Mouse (Mus musculus) ES-Bruce4 (cell line): ENCODE data around the gene Gpr157.

ENCODE experiments used
- CTCF ChIP-seq: IDR thresholded peaks from one replicate; pipeline ENCODE4 v1.8.1; 2011; ENCODE audit warnings: low read depth, low read length
- POLR2A ChIP-seq: IDR thresholded peaks from one replicate; pipeline ENCODE4 v1.8.1; 2011; ENCODE audit warnings: low read length; ENCODE audit not compliant: insufficient read depth

- TF ChIP-seq POLR2A (no peak), CTCF (no peak)
Observed at GRCm38 (mm10) chr4:150087161-150087889, at the start of gene Gpr157.
